Mouse (Mus musculus) Patski (cell line): ENCODE results near the gene Adamtsl1. TPM values are rescaled to one million over a fixed set of nuclear protein-coding genes. Genes with fewer than 3 reads are reported as not detected.

Source experiments
- ATAC-seq: fragments of 100-300 bp; one replicate; pipeline ENCODE4 v1.8.0; 2021
- CTCF ChIA-PET: fragments of 350-600 bp; sonication (Branson Sonifier 250); formaldehyde crosslinking; loops from one replicate; lab custom pipeline; 2022; ENCODE audit warnings: inconsistent platforms; lab: Charles Lee
- POLR2A ChIA-PET: fragments of 350-600 bp; sonication (Branson Sonifier 250); formaldehyde crosslinking; loops from one replicate; lab custom pipeline; 2022; ENCODE audit warnings: antibody characterized with exemption, inconsistent platforms; lab: Charles Lee
- DNase-seq: peaks from one replicate; pipeline ENCODE4 v3.0.0-alpha.2; 2011; ENCODE audit warnings: low read depth, low spot score
- H3K27me3 ChIP-seq: fragments of 371-371 bp; one replicate; pipeline ENCODE4 v1.5.1; 2021
- CTCF ChIP-seq: fragments of 100-300 bp; IDR thresholded peaks from one replicate; pipeline ENCODE4 v1.5.1; 2021
- in situ Hi-C: fragments of 300-500 bp; cut with MboI; formaldehyde crosslinking; loops from 3 replicates; pipeline ENCODE4 v1.11.1; 2018; ENCODE audit warnings: low pct_unique_long_range_greater_than_20kb, mixed read lengths
- polyA plus RNA-seq: library from polyadenylated mRNA; unstranded; gene quantifications from one replicate; pipeline ENCODE4 v1.2.3, GENCODE M21; 2021

The Adamtsl1 gene
- polyA plus RNA-seq, 1 experiment from 2014 or later = not detected

DNA sequence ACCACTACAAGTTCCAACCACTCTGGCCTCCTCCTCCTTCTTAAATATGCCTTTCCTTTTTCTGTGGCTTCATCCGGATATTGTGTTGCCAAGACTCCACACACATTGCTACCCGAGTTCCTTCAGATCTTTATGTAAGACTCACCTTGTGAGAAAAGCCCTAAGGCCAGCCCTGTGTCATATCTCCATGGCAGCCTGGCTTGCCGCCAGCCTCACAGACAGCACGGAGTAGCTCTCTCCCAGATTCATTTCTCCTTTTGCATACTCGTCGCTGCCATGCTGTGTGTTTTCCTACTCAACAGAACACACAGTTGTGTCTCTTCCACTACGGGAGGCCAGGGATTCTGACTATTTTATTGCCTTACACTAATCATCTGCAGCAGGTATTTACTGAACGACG lies 328.1 kb downstream of the Adamtsl1 start:
- POLR2A ChIA-PET = no interaction called here
- in situ Hi-C loops = loop anchor here (25.0 kb wide), 1 partner anchor 695 kb away; no protein-coding TSS in a partner anchor
- no peak for DNase-seq

DNA sequence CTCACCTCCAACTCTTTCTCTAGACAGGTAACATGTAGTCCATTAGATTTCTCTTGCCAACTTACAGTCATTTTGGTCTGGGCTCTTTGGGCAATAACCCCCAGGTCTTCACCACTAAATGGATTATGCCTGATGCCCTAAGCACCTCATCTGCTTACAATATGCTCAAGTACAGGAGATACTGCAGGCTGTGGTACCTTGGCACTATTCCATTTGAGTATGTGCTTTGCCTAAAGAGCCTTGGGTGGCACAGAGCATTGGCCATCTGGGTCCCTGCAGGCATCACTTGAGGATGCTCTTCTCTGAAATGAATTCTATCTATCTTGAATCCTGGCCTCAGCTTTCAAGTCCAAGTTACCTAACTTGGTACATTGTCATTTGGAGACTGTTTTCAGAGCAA lies 330.4 kb downstream of the Adamtsl1 start:
- DNase-seq (no peak), ATAC-seq (no peak)
- in situ Hi-C loops = loop anchor here (25.0 kb wide), 1 partner anchor 693 kb away; no protein-coding TSS in a partner anchor
- CTCF ChIA-PET = no interaction called here
- no peak for TF ChIP-seq CTCF
- H3K27me3 ChIP-seq = peaks cover 6% of the 10 kb centered on the region
- POLR2A ChIA-PET = no interaction called here

More for the DNA sequence above, 328.1 kb downstream of the Adamtsl1 start:
- no peak for TF ChIP-seq CTCF
- no peak for ATAC-seq
- H3K27me3 ChIP-seq = peaks cover 6% of the 10 kb centered on the region
- CTCF ChIA-PET = no interaction called here

- ATAC-seq = no peak
- peaks cover 6% of the 10 kb centered on the region for H3K27me3 ChIP-seq
- no peak for DNase-seq
- ChIA-PET POLR2A (no interaction called here), CTCF (no interaction called here)
- TF ChIP-seq CTCF = no peak
- in situ Hi-C loops = loop anchor here (25.0 kb wide), 1 partner anchor 691 kb away; no protein-coding TSS in a partner anchor
These were observed 332.0 kb downstream of the Adamtsl1 start for GRCm38 (mm10) chr4:85845931-85846330.

GRCm38 (mm10) chr4:85853401-85853800 lies 339.4 kb downstream of the Adamtsl1 start:
- no peak for ATAC-seq
- TF ChIP-seq CTCF = no peak
- in situ Hi-C loops = no loop called here
- POLR2A ChIA-PET = no interaction called here
- no peaks in the 10 kb centered on the region for H3K27me3 ChIP-seq
- no peak for DNase-seq
- CTCF ChIA-PET = no interaction called here

- no peak for TF ChIP-seq CTCF
- no peak for DNase-seq
- no peaks in the 10 kb centered on the region for H3K27me3 ChIP-seq
- CTCF ChIA-PET = no interaction called here
- POLR2A ChIA-PET = no interaction called here
- in situ Hi-C loops = no loop called here
- no peak for ATAC-seq
These were observed 340.5 kb downstream of the Adamtsl1 start for GRCm38 (mm10) chr4:85854507-85854906.

DNA sequence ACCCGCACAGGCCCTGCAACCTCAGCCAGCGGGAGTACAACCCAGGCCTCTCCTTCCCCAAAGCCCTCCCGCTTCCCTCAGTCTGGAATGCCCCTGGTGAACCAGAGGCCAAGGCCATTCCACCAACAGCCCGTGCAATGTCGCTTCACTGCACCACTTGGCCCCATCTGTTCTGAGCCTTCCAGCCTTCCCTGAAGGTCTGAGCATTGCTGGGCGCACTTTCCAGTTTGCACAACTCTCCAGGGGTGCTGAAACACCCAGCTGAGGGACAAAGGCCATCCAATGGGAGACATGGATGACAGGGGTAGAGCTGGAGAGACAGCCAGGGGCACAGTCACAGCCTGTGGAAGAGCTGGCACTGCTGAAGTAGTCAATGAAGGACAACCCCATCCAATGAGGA lies 365.4 kb downstream of the Adamtsl1 start:
- ATAC-seq (no peak), DNase-seq (no peak)
- H3K27me3 ChIP-seq = no peaks in the 10 kb centered on the region
- in situ Hi-C loops = no loop called here
- POLR2A ChIA-PET = no interaction called here
- no peak for TF ChIP-seq CTCF
- CTCF ChIA-PET = no interaction called here

GRCm38 (mm10) chr4:85881318-85881717 lies 367.3 kb downstream of the Adamtsl1 start:
- in situ Hi-C loops = no loop called here
- ChIA-PET POLR2A (no interaction called here), CTCF (no interaction called here)
- ATAC-seq = no peak
- no peak for DNase-seq
- H3K27me3 ChIP-seq = no peaks in the 10 kb centered on the region
- TF ChIP-seq CTCF = no peak

DNA sequence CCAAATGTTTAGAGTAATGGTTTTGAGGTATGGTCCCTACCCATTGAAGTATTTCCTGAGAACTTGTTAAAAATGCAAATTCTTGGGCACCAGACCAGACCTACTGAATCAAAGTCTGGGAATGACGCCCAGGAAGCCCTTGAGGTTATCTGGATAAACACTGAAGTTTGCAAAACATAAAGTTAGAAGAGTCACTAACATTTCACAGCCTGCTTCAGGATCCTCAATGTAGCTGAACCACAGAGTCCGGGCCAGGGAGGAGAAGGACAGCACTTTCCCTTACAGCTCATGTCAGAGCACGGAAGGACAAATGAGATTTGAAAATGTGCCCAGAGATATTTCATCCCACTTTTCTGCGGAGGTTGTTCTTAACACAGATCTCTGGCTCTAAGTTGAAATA lies 370.1 kb downstream of the Adamtsl1 start:
- H3K27me3 ChIP-seq = no peaks in the 10 kb centered on the region
- DNase-seq = no peak
- CTCF ChIA-PET = no interaction called here
- no peak for TF ChIP-seq CTCF
- in situ Hi-C loops = no loop called here
- POLR2A ChIA-PET = no interaction called here
- ATAC-seq = no peak

- DNase-seq = no peak
- ChIA-PET POLR2A (no interaction called here), CTCF (no interaction called here)
- no peak for TF ChIP-seq CTCF
- in situ Hi-C loops = no loop called here
- ATAC-seq = no peak
- H3K27me3 ChIP-seq = no peaks in the 10 kb centered on the region
These were observed 376.1 kb downstream of the Adamtsl1 start for GRCm38 (mm10) chr4:85889877-85890598.

DNA sequence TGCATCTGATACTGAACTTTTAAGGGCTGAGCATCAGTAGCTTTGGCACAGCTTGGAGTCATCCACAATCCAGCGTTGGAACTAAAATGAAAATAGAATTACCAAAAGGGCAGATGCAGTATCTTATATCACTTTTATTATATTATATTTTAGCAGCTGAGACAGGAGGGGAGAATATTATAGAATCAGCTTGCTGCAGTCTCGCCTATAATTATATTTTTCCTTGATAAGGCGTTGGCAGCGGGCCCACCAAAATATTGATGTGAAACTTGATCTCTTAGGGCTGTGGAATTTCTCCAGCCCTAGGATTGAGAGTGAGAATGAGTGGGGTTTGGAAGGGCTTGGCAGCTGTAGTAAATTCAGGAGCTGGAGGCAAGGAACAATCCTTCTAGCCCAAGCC lies 387.3 kb downstream of the Adamtsl1 start:
- ChIA-PET CTCF (no interaction called here), POLR2A (no interaction called here)
- no peaks in the 10 kb centered on the region for H3K27me3 ChIP-seq
- no peak for ATAC-seq
- no peak for DNase-seq
- TF ChIP-seq CTCF = no peak
- in situ Hi-C loops = no loop called here

DNA sequence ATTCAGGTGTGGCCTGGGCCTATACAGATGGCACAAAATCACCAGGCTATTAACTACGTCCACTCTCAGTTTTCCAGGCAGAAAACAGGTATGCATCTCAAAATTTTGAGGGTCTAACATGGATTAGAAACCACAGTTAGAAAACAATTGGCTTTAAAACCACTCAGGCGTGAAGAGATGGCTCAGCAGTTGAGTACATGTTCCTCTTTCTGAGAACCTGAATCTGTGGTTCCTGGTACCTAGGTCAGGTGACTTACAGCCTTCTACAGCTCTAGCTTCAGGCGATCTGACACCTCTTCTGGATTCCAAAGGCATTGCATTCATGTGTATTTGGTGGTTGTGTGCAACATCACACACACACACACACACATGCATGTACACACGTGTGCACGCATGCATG lies 390.2 kb downstream of the Adamtsl1 start:
- in situ Hi-C loops = no loop called here
- POLR2A ChIA-PET = no interaction called here

More for the DNA sequence above, 390.2 kb downstream of the Adamtsl1 start:
- no peak for TF ChIP-seq CTCF
- ATAC-seq (no peak), DNase-seq (no peak)
- CTCF ChIA-PET = no interaction called here
- no peaks in the 10 kb centered on the region for H3K27me3 ChIP-seq
